Mouse (Mus musculus): ENCODE measurements at regions not wholly inside any gene's neighbourhood (a gene's known extent, or its start where the extent isn't known, plus 50 kb on each side); places are given as distances from the start of the nearest gene placed in this dataset.

- peak; percentile 0 for DNase-seq (ENCODE audit: extremely low spot score)
Measured at GRCm38 (mm10) chr12:66157630-66158292, 126.4 kb downstream of the Rpl10l start.

DNA sequence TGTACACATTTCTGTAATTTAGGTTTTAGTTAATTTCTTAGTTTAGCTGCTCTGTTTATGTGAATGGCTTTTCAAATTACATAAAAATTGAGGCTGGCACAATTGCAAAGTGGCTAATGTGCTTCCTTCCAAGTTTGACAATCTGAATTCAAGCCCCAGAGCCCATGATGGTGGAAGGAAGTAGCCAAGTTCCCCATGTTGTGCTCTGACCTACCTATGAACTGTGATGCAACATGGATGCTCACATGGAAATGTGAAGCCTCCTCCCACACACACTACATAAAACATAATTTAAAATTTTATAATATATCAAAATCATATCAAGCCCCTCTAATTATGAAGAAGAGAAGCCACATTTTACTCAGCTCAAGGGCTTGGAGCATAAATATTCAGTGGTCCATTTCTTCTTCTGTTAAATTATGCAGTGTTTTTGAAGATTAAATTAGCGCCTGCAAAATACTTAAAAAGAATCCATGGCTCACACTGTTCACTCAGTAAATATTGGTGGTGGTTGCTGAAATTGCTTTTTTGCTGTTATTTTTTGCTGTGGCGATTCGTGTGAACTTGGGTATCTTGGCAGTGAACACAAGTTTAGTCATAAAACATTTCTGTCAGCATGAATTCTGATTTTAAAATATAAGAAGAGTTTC lies 127.1 kb downstream of the Rpl10l start:
- no peak for DNase-seq (ENCODE audit: extremely low spot score)

- DNase-seq (ENCODE audit: extremely low spot score) = no peak
Measured at GRCm38 (mm10) chr12:66130909-66131308, 153.3 kb downstream of the Rpl10l start.

GRCm38 (mm10) chr12:66119565-66119964 lies 164.6 kb downstream of the Rpl10l start:
- no peak for DNase-seq (ENCODE audit: extremely low spot score)

GRCm38 (mm10) chr12:66090806-66091447 lies 193.3 kb downstream of the Rpl10l start:
- DNase-seq (ENCODE audit: extremely low spot score) = no peak

DNA sequence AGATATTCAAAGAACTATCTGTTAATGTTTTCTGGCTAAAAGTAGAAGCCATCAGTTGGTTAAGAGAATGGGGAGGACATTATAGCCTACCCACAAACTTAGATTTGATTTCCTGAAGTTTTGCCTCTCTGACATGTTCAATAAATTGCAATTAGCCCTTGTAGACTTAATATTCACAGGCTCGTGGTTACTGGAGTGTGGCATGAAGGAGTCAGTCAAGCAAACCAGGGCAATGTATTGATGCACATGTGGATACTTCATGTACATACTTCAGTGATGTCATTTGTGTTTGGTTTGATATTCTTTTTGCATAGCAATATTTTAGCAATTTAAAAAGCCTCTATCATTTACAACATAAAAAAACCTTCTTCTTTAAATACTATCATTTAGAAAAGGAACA lies 223.9 kb downstream of the Rpl10l start:
- no peak for DNase-seq (ENCODE audit: extremely low spot score)

DNA sequence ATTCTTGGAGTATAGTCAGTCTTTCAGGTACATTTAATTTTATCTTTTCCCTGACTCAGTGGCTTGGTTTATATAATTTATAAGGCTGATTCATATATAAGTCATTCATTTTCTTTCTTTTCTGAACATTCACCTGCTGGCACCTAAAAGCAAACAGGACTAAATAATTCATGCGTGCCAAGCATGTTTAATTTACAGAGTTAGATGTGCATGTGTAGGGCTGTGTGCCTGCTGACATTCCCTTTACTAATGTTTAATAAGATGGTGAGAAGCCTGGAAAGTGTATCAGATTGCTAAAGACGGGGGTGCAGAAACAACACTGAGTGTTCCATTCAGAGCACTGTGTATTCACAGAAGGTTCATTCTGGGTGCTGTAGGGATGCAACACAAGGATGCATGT lies 229.0 kb downstream of the Rpl10l start:
- DNase-seq (ENCODE audit: extremely low spot score) = no peak

DNA sequence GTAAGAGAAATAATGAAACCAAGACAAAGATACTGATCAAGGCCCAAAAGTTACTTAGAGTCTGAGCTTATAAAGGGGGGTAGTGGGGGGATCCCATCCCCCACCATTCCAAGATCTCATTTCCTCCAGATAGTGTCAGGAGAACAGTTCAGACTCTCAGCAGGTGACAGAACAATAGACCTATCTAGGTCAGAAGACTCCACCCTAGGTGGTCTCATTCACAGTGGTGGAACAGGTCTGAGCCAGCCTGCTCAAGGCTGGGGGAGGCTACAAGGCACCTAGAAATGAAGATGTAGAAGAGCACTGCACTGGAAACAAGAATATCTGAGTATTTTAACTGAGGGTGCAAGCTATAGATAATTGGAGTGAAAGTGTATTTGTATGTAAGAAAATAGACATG lies 235.3 kb downstream of the Rpl10l start:
- no peak for DNase-seq (ENCODE audit: extremely low spot score)

GRCm38 (mm10) chr12:66036281-66036680 lies 247.9 kb downstream of the Rpl10l start:
- DNase-seq (ENCODE audit: extremely low spot score) = no peak

GRCm38 (mm10) chr12:66027535-66027934 lies 256.7 kb downstream of the Rpl10l start:
- no peak for DNase-seq (ENCODE audit: extremely low spot score)

DNA sequence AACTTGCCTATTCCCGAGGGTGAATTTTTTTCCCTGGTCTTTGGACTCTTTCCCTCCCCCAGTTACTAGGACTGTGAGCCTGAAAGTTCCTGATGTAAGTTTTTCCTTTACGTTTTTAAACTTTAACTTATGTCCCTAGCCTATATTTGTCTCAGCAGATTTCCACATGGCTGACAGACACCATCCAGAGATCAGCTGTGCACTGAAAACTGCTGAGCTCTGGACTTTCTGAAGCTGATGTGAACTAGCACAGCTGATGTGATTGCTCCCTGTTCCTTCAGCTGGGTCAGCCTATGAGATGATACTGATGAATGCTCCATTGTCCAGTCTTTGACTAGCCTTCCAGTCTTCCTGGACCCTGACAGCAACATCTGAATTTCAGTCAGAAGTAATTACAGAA lies 271.5 kb downstream of the Rpl10l start:
- DNase-seq (ENCODE audit: extremely low spot score) = no peak
